Comparison of ENCODE assay signal across 9 mouse cellular contexts in the genomic region with DNA sequence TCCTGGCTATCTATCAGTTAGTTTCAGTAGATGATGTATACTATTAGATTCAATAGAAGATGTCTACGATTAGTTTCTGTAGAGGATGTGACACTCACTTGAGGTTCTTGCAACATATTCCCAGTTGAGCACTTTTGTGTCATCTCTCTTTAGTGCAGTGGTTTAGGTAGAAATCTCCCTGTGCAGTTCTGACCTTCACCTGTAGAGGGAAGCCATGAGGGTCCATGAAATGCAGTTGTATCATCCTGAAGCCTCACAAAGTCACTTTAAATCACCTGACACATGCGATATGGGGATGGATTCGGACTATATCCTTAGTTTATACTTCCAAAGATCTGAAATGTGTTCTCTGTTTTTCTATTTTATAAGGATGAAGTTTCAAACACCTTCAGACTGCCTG.
A peak's percentile ranks its signal among the peaks of the same experiment; 100 is the strongest.
DNase-seq lines count a peak whose midpoint lies in the region; ATAC-seq lines count a peak whose summit lies in the region.
"Had no signal": no experiment of that assay in that cellular context is flagged by ENCODE, and none has a peak within 500 bp of the region (broad histone marks: within the 10 kb centered on the region; RNA-seq: fewer than 3 reads in every experiment).

No protein-coding gene starts in this region.

- no peak for ATAC-seq in neural tube, embryonic 11.5 days (ENCODE audit: insufficient read depth, low FRiP score, low TSS enrichment)
- ATAC-seq in neural tube, embryonic 15.5 days (ENCODE audit: low FRiP score) = no peak

- DNase-seq in cerebellum, adult 18-20 months = peak; percentile 20 to 28
- no peak for DNase-seq in cerebellum, adult 9-11 months
- peak; percentile 6 for DNase-seq in kidney, adult 9 months
- no peak for DNase-seq in kidney, postnatal 14 days
- DNase-seq in neural tube, embryonic 11.5 days (ENCODE audit: low spot score) = peak; percentile 12
- peak; percentile 7 for DNase-seq in right cerebral cortex, postnatal 4 days
- no peak for DNase-seq in adrenal gland, adult 8-10 months
- DNase-seq: B cell, adult 2 months had no signal

- no peaks in the 10 kb centered on the region for H3K36me3 ChIP-seq in neural tube, embryonic 11.5 days (ENCODE audit: control insufficient read depth, insufficient read depth, low read length)
- no peaks in the 10 kb centered on the region for H3K36me3 ChIP-seq in neural tube, embryonic 15.5 days

- H3K9me3 ChIP-seq in neural tube, embryonic 11.5 days (ENCODE audit: control insufficient read depth, low read length) = no peaks in the 10 kb centered on the region
- H3K9me3 ChIP-seq in neural tube, embryonic 15.5 days (replicated peaks) = no peaks in the 10 kb centered on the region

- no peak overlapping the region for H3K9ac ChIP-seq in neural tube, embryonic 11.5 days (ENCODE audit: low read length)
- no peak overlapping the region for H3K9ac ChIP-seq in neural tube, embryonic 15.5 days (replicated peaks)

- no peak overlapping the region for H3K27ac ChIP-seq in neural tube, embryonic 11.5 days (ENCODE audit: low read depth, low read length)
- H3K27ac ChIP-seq in neural tube, embryonic 15.5 days (replicated peaks) = no peak overlapping the region

- H3K4me3 ChIP-seq in neural tube, embryonic 11.5 days (ENCODE audit: low read depth, low read length) = no peak overlapping the region
- no peak overlapping the region for H3K4me3 ChIP-seq in neural tube, embryonic 15.5 days (replicated peaks)

- no peak overlapping the region for H3K4me2 ChIP-seq in neural tube, embryonic 11.5 days (ENCODE audit: low read depth)
- H3K4me2 ChIP-seq in neural tube, embryonic 15.5 days = no peak overlapping the region

- H3K4me1 ChIP-seq in neural tube, embryonic 11.5 days (ENCODE audit: control insufficient read depth, insufficient read depth, low read length) = no peaks in the 10 kb centered on the region
- H3K4me1 ChIP-seq in neural tube, embryonic 15.5 days = no peaks in the 10 kb centered on the region

- H3K27me3 ChIP-seq in neural tube, embryonic 11.5 days (ENCODE audit: control insufficient read depth, insufficient read depth, low read length) = no peaks in the 10 kb centered on the region
- no peaks in the 10 kb centered on the region for H3K27me3 ChIP-seq in neural tube, embryonic 15.5 days (replicated peaks)

- 62% methylated on average over 3 of the region's 3 CpGs for WGBS in neural tube, embryonic 11.5 days
- WGBS in neural tube, embryonic 15.5 days = 70% methylated on average over 3 of the region's 3 CpGs

Comparison
In these comparisons a context has a peak if more than half of its experiments do, and no peak if none do; other contexts are left out.
1. DNase-seq: peak in cerebellum, adult 18-20 months (2 of 2), kidney, adult 9 months (single experiment), neural tube, embryonic 11.5 days (single experiment) and right cerebral cortex, postnatal 4 days (single experiment); none in cerebellum, adult 9-11 months (single experiment), kidney, postnatal 14 days (single experiment) and adrenal gland, adult 8-10 months (single experiment).